Mouse (Mus musculus): ENCODE results near the gene Kank1.

Kank1 gene

GRCm38 (mm10) chr19:25438246-25438645 is 201.5 kb downstream of the Kank1 start:
- DNase-seq (ENCODE audit: low read depth, low spot score) = no peak

- no peak for DNase-seq (ENCODE audit: low read depth, low spot score)
Measured at GRCm38 (mm10) chr19:25439807-25440206, 203.0 kb downstream of the Kank1 start.

DNA sequence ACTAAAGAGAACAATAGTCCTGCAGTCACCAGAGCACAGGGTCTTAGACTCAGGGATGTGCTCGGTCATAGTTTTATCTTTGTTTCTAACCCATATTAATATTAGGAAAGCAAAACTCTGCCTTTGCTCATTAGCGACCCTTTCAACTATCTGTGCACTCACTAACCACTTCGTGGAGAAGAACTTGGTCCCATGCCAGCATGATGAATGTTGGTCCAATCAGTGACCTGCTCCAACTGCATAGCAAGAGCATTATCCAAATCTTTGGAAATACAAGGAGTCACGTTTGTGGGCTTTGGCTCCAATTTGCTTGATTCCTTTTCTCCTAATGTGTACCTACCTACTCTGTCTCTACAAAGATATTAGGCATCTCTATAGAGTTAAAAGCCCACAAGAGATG is 204.0 kb downstream of the Kank1 start:
- no peak for DNase-seq (ENCODE audit: low read depth, low spot score)

GRCm38 (mm10) chr19:25445054-25445453 is 208.3 kb downstream of the Kank1 start:
- peak; percentile 59 for DNase-seq (ENCODE audit: low read depth, low spot score)

DNA sequence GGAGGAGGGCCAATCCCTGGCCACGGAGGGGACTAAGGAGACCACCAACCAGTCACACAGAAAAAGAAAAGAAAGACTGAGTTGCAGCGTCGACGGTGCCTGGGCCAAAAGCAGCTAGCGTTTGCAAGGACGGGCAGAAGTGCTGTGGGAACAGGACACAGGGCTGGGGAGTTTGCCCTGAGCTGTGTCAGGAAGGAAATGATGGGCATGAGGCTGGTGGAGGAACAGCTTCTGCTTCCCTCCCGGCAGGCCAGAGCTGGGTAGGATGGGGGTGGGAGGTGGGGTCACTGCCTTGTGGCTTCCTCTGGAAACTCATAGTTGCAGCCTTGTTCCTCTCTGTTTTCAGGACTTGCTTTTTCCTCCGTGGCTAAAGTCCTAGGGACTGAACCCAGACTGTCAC is 209.1 kb downstream of the Kank1 start:
- no peak for DNase-seq (ENCODE audit: low read depth, low spot score)

DNA sequence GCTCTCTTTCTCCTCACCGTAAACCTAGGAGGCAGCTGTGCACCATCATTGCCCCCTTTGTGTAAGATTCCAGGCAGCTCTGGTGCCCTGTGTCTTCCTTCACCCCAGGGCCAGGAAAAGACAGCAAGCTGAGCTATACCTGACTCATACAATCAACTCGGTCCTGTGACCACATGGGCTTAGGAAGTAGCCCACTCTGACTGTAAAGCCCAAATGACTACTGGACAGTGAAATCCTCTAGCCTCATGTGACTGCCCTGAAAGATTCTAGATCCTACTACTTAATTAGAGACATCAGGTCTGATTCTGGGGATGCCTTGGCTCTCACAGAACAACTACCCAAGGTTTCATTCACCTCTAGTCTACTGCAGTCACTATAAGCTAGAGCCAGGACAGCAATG is 209.9 kb downstream of the Kank1 start:
- DNase-seq (ENCODE audit: low read depth, low spot score) = no peak

DNA sequence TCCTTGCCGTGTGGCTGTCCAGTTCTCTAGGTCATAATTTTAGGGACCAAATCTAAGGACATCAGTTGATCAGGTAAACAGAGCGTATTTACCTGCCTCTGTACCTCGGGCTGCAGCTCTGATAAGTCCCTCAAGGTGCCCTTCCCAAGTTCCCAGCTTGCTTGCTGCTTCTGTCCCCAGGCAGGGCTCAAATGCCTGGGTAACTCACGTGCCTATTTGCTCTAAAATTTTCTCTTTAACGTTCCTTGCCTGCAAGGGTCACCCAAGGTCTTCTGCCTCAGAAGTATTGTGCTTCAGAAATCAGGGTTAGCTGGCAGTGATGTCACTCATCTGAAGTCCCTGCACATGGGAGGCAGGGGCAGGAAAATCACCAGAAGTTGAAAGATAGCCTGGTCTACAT is 210.6 kb downstream of the Kank1 start:
- DNase-seq (ENCODE audit: low read depth, low spot score) = no peak

GRCm38 (mm10) chr19:25450869-25451629 is 214.3 kb downstream of the Kank1 start:
- DNase-seq (ENCODE audit: low read depth, low spot score) = peak; percentile 45

GRCm38 (mm10) chr19:25453146-25453545 is 216.4 kb downstream of the Kank1 start:
- DNase-seq (ENCODE audit: low read depth, low spot score) = no peak

DNA sequence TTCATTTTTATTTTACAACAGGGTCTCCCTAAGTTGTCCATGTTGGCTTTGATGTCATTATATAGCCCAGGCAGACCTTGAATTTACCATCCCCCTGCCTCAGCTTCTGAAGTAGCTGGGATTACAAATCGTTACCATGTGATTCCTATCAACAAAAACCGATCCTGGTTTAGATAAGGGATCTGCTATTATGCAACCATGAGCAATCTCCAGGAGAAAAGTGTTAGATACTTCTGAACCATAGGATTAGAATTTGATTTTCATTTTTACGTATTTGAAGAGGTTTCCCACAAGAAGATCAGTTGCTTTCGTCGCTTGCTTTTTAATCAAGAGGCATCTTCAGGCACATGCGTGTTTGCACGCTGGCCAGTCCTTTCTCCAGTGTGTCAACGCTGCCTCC is 224.0 kb downstream of the Kank1 start:
- no peak for DNase-seq (ENCODE audit: low read depth, low spot score)

DNA sequence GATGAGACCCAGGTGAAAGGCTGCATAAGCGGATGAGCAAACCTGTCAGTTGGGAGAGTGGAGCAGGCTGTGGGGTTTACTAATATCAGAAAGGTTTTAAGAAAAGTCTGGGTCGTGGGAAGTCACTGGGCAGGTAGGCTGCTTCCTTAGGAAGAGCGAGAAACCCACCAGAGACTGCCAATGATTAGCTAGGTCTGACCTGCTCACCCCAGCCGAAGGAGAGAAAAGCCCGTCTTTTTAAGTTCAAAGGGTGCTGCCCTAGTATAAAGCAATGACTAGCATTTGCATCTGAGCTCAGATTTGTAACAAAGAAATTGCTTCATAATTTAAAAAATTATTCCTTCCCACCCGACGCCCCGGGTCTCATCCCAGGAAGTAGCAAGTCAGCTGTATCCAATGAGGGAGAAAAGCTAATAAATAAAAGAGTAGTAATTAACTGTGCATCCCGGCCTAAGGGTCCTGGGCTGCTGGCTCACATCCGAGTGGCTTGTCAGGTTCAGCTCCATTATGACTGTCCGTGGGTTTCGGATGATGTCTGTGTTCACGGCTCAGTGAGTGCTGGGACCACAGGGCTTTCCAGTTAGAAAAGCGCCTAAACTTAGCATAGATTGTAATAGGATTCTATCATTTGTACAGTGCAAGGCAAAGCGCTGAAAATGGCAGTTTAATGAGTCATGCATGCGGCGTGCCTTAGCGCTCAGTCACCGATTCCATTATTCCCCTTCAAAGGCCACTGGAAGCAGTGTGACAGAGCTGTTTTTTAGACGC is 225.0 kb downstream of the Kank1 start:
- DNase-seq (ENCODE audit: low read depth, low spot score) = no peak

- peak; percentile 33 for DNase-seq (ENCODE audit: low read depth, low spot score)
Measured at GRCm38 (mm10) chr19:25475806-25476205, 239.0 kb downstream of the Kank1 start.

DNA sequence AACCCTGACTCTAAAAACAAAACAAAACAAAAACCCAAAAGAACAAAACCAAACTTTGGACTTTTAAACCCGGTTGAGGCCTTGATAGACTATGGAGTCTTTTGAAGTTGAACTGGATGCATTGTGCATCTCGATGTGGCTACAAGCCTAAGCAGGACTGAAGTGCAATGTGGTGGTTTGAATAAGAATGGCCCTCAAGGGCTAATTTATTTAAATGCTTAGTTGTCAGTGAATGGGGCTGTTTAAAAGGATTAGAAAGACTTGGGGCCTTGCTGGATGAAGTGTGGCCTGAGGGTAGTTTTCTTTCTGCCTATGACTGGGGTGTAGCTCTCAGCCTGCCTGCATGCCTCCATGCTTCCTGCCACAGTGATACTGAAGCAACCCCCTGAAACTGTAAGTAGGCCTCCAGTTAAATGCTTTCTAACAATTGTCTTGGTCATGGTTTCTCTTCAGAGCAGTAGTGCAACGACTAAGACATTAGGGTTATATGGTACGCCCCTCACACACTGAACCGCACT is 242.4 kb downstream of the Kank1 start:
- DNase-seq (ENCODE audit: low read depth, low spot score) = no peak

- DNase-seq (ENCODE audit: low read depth, low spot score) = no peak
Measured at GRCm38 (mm10) chr19:25480820-25481219, 244.0 kb downstream of the Kank1 start.
